Mouse (Mus musculus) thymus, postnatal 4 days (tissue): ENCODE measurements around the gene Krt9.
"Not testable (repeated sequence)": the region's sequence is repeated elsewhere in the genome, so short reads cannot be mapped to it uniquely, and the experiment has no call there.

Source experiments
- DNase-seq: peaks from one replicate; pipeline ENCODE4 v3.0.0; 2021

Gene Krt9

GRCm38 (mm10) chr11:100192992-100193391, at the start of gene Krt9:
Gene Krt9, minus strand, starts transcription at chr11:100193246.
- no peak for DNase-seq

DNA sequence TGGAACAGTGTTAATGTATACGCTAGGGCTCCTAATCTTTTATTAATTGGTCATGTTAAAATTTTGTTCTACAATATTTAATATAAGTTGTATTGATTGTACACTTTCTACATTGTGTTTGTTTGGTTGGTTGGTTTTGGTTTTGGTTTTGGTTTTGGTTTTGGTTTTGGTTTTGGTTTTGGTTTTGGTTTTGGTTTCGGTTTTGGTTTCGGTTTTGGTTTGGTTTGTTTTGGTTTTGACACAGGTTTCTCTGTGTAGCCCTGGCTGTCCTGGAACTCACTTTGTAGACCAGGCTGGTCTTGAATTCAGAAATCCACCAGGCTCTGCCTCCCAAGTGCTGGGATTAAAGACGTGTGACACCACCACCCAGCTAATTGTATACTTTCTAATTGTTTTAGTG, 47.2 kb upstream of the Krt9 start:
- DNase-seq: not testable (repeated sequence)

DNA sequence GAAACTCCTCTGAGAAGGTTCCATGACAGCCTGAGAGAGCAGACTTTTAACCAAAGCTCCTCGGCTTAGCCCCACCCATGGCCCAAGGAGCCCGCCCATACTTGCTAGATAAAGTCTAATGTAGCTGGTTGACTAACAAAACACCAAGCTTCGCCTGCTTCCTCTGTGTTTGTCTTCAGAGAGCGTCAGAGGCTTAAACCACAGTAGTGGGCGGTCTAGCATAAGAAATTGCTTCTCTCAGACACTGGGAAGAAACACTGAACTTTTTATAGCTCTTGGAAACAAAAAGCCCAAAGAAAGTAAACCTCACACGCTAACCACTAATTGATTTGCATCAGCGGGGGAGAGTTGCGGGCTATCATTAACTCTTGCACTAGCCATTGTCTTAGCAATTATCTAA, 28.7 kb upstream of the Krt9 start:
- no peak for DNase-seq

- DNase-seq: no peak
Measured at GRCm38 (mm10) chr11:100219304-100219703, 26.3 kb upstream of the Krt9 start.

DNA sequence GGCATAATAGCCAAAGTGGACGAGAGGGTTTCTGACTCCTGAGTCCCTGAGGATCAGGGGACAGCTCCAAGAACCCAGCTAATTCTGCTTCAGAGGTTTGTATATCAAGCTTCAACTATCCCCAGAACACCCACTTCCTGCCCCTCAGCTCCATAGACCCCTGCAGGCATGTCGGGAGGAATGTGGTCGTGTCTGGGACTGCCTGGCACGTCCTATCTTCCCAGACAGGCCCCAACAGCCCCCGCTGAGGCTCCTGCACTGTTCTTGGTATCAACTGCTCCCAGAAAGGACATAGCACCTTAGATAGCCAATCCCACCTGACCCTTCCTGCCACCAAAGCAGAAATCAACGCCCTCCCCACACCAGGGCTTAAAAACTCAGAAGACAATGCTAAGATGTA, 15.5 kb upstream of the Krt9 start:
- no peak for DNase-seq

DNA sequence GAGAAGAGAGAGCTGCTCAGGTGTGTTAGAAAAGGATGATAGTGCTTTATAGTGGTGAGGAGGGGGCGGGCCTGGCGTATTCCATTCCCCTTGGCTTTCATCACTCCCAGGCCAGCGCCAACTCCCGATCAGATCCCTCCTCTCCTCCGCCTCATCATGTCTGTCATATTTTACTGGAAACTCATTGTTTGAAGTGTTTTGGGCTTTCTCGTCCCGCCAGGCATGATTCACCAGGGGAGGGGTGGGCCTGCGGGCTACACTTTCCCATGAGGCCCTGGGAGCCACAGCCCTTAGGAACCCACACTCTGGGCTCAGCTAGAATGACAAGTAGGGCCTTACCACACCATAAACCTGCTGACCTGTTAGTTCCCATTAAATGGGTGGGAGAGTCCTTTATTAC, 14.5 kb upstream of the Krt9 start, which contains the start of gene Krt14:
Gene Krt14 (minus strand): TSS at position 51 of the 400 bp plus-strand sequence.
- no peak for DNase-seq

DNA sequence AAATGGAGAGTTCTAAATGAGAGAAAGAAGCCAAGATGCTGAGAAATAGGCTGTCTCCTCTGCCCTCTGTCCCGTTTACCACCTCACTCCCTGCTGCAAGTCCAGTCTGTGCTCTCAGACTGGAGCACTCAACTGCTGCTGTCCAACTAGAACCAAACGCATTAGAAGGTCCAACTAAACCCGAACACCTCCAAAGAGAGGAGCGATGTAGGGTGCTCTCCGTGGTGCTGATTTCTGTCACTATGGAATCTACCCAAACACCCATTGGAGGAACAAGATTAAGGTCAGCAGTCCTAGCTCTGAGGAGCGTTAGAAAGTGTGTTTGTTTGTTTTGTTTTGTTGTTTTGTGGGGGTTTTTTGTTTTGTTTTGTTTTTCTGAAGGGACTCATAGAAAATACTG, 10.4 kb upstream of the Krt9 start:
- peak; percentile 39 for DNase-seq

GRCm38 (mm10) chr11:100202906-100203305, 9.9 kb upstream of the Krt9 start:
- no peak for DNase-seq

- peak; percentile 62 for DNase-seq
Measured at GRCm38 (mm10) chr11:100200104-100200820, 7.2 kb upstream of the Krt9 start.

GRCm38 (mm10) chr11:100198666-100199065, 5.6 kb upstream of the Krt9 start:
- no peak for DNase-seq

GRCm38 (mm10) chr11:100191820-100192219, 1.2 kb downstream of the Krt9 start:
- no peak for DNase-seq

- DNase-seq: no peak
Measured at GRCm38 (mm10) chr11:100186736-100187135, 6.3 kb downstream of the Krt9 start.

DNA sequence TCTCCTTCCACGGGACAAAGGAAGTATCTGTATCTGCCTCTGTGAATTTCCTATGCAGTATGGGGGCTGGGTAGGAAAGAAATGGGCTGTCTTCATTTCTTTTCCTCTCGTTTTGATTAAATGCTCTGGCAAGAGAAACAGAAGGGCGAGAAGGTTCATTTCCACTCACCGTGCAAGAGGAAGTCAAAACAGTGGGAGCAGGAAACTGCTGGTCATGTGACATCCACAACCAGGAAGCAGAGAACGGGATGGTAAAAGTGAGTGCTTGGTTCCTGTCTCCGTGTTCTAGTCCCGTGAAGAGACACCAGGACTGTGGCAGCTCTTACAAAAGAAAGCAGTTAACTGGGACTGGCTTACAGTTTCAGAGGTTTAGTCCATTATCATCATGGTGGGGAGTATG, 11.3 kb downstream of the Krt9 start:
- DNase-seq: no peak

DNA sequence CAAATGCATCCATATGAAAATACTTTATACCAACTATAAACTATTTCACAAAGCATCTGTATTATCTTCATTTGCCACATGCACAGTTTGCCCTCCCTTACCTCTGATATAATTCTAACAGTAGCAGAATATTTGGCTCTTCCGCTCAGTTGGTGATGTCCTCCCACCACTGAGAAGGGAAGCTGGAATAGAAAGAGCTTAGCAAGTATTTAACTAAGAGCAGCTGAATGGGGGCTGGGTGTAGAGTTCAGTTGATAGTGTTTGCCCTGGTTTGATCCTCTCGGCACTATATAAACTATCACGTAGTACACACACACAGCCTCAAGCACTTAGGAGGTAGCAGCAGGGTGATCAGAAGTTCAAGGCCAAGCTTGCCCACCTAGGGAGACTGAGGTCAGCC, 13.8 kb downstream of the Krt9 start:
- DNase-seq: no peak

- no peak for DNase-seq
Measured at GRCm38 (mm10) chr11:100178307-100178706, 14.7 kb downstream of the Krt9 start.

- no peak for DNase-seq
Measured at GRCm38 (mm10) chr11:100176791-100177190, 16.3 kb downstream of the Krt9 start.

DNA sequence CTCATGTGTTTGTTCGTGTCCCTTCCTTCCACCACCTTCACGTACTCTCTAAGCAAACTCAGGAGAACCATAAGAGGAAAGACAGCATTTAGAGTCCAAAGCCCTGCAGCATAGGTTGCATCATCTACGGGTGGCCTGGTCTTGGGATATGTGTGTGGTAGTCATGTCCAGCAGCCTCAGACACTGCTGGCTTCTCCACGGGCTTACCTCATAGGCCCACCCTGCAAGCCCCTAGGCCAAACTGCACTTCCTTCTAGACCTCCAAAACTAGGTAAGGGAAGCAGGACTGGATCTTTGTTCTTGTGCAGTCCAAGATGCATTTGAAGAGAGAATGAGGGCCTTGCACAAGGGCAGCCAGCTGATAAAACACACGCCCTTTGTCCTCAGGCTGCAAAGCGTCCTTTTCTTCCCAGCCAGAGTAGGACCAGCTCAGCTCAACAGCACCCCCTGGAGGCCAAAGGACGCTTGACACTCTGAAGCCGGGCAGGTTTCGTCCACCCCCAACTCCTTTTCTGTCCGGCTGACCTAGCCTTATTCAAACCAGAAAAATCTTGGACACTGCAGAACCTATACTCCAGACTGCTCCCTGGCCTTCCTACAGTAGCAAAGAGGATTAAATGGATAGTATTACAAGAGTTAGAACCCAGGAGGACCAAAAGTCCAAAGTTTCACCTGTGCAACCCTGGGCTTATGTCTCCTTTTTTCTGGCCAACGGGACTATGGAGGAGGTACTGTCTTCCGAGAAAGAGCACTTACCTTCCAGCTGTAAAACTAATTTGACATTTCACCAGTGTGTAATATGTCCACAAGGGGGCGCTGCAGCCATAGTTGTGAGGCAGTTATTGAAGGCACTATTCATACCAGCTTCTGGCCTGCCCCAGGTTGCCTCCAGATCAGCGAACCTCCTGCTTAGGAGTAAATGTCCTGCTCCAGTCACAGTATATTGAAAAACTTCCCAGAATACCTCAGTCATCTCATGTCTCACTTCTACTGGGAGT, 24.0 kb downstream of the Krt9 start:
- DNase-seq: peak; percentile 75

GRCm38 (mm10) chr11:100168071-100168470, 25.0 kb downstream of the Krt9 start:
- no peak for DNase-seq

DNA sequence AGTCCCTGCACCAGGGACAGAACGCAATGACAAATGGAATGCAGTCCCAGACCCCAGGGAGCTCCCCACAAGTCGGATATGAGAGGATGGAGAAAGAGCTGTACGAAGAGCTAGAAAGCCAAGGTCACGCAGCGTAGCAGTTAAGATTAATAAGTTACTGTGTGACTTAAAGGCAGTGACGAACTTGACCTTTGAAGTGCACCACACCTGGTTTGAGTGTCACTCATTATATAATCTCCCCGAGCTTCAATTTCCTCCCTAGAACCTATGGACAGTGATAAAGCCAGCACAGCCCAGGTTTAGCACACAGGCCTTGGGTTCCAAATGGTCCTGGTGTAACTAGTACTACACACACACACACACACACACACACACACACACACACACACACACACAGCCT, 28.7 kb downstream of the Krt9 start:
- DNase-seq: no peak

DNA sequence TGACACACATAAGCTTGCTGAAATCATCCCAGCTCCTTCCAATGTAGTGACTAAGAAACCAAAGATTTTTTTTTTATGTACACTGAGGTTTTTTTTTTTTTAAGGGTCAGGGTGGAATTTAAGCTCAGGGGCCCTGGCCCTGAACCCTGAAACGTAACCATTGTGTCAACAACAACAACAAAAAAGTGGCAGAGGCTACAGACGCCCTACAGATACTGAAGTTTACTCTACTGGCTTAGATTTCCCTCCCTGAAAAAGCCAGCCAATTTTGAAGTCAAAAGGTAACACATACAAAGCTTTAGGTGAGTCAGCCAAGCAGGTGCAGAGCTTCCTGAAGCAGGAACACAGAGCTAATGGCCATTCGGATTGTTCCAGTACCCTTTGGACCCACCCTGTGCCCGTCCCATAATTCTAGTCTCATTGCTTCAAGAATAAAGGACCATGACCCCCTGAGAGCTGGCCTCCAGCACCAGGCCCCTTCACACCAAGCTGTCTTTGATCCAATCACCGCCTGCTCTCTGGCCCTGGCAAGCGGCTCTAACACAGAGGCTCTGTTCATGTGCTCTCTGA, 35.1 kb downstream of the Krt9 start:
- DNase-seq: no peak

DNA sequence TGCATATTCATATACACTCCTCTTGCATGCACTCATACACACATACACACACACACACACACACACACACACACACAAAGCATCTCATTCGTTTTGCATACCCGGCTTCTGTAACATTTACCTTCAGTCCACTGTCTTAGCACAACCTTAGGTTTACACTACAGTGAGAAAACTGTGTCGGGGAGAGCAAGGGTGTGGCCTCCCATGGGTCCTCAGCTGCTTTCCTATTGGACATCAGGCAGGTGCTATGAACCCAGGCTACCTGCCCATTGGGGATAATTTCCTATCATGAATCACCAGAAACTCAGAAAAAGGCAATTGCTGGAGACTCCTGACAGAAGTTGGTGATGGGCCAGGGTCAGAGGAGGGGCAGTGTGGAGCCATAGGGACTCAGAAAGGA, 35.7 kb downstream of the Krt9 start:
- no peak for DNase-seq

DNA sequence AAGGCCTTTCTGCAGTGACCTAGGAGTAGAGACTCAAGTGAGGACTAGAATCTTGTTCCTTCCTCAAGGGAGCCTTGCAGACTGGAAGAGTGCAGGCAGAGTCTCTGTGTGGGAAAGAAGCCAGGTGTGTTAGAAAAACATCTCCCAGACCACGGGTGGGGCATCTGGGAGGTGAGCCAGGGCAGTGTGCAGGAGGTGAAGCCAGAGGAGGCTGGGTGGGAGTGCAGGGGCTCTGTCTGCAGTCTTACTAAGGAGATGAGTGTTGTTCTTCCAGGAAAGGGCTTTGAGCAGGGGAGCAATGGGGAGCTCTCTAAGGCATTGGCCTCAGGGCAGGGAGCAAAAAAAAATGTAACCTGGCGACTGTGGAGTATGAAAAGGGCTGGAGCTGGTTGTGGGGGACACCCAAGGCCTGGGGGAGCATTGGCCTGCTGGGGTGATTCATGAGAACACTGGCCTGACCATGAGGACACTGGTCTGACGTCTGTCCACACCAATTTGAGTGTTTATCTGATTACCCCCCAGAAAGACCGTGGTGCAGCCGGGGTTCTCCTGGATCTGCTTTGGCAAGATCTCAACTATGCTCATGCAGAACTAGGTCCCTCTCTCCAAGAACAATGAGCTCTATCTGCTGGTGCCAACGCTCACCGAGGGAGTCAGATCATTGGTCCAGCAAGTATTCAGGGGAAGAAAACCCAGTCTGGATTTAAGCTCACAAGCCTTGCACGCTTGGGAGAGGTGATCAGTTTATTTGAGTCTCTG, 37.4 kb downstream of the Krt9 start:
- no peak for DNase-seq
